Mouse (Mus musculus): ENCODE data around the gene Ankdd1a.
A peak's percentile ranks its signal among the peaks of the same experiment; 100 is the strongest.

Ankdd1a gene

GRCm38 (mm10) chr9:65542111-65542524, 22.1 kb upstream of the Ankdd1a start:
- no peak for DNase-seq (ENCODE audit: low read depth, low spot score)

GRCm38 (mm10) chr9:65541126-65542068, 21.4 kb upstream of the Ankdd1a start:
- DNase-seq (ENCODE audit: low read depth, low spot score): no peak

GRCm38 (mm10) chr9:65539697-65540096, 19.7 kb upstream of the Ankdd1a start:
- no peak for DNase-seq (ENCODE audit: low read depth, low spot score)

GRCm38 (mm10) chr9:65537901-65538630, 18.1 kb upstream of the Ankdd1a start:
- DNase-seq (ENCODE audit: low read depth, low spot score): no peak

- no peak for DNase-seq (ENCODE audit: low read depth, low spot score)
Observed at GRCm38 (mm10) chr9:65536491-65536890, 16.5 kb upstream of the Ankdd1a start.

- DNase-seq (ENCODE audit: low read depth, low spot score): no peak
Observed at GRCm38 (mm10) chr9:65535789-65536469, 15.9 kb upstream of the Ankdd1a start.

- DNase-seq (ENCODE audit: low read depth, low spot score): no peak
Observed at GRCm38 (mm10) chr9:65535191-65535722, 15.3 kb upstream of the Ankdd1a start.

GRCm38 (mm10) chr9:65534111-65534510, 14.1 kb upstream of the Ankdd1a start:
- no peak for DNase-seq (ENCODE audit: low read depth, low spot score)

GRCm38 (mm10) chr9:65532986-65533385, 13.0 kb upstream of the Ankdd1a start:
- no peak for DNase-seq (ENCODE audit: low read depth, low spot score)

GRCm38 (mm10) chr9:65531283-65531682, 11.3 kb upstream of the Ankdd1a start:
- no peak for DNase-seq (ENCODE audit: low read depth, low spot score)

GRCm38 (mm10) chr9:65529659-65530058, 9.7 kb upstream of the Ankdd1a start:
- DNase-seq (ENCODE audit: low read depth, low spot score): no peak

GRCm38 (mm10) chr9:65528417-65529038, 8.5 kb upstream of the Ankdd1a start:
- no peak for DNase-seq (ENCODE audit: low read depth, low spot score)

GRCm38 (mm10) chr9:65525445-65526195, 5.6 kb upstream of the Ankdd1a start:
- no peak for DNase-seq (ENCODE audit: low read depth, low spot score)

- peak; percentile 91 for DNase-seq (ENCODE audit: low read depth, low spot score)
Observed at GRCm38 (mm10) chr9:65523611-65524364, 3.8 kb upstream of the Ankdd1a start.

GRCm38 (mm10) chr9:65520505-65520876, 498 bp upstream of the Ankdd1a start:
- no peak for DNase-seq (ENCODE audit: low read depth, low spot score)

- DNase-seq (ENCODE audit: low read depth, low spot score): no peak
Observed at GRCm38 (mm10) chr9:65514851-65515261, 5.1 kb downstream of the Ankdd1a start.

- DNase-seq (ENCODE audit: low read depth, low spot score): no peak
Observed at GRCm38 (mm10) chr9:65514431-65514830, 5.6 kb downstream of the Ankdd1a start.

- no peak for DNase-seq (ENCODE audit: low read depth, low spot score)
Observed at GRCm38 (mm10) chr9:65512520-65512919, 7.5 kb downstream of the Ankdd1a start.

- DNase-seq (ENCODE audit: low read depth, low spot score): no peak
Observed at GRCm38 (mm10) chr9:65508449-65508848, 11.5 kb downstream of the Ankdd1a start.
